Mouse (Mus musculus) MEL (cell line): Measurements from ENCODE around the gene Hnrnpf. TPM values are rescaled to one million over a fixed set of nuclear protein-coding genes. Genes with fewer than 3 reads are reported as not detected.

Experiments
- DNase-seq: peaks from one replicate; pipeline ENCODE4 v3.0.0; 2011; ENCODE audit warnings: low read depth, low spot score
- H3K27ac ChIP-seq: 2 replicates; pipeline ENCODE4 v1.5.1; 2012; ENCODE audit warnings: low read depth, mild to moderate bottlenecking, control low read depth, low read length, moderate library complexity; ENCODE audit not compliant: control insufficient read depth
- H3K27me3 ChIP-seq, 2 experiments: fragments of 150-350 bp in 1 of 2; sonication (generic) in 1 of 2; 2 replicates each; pipeline ENCODE4 v1.6.1; 2012; ENCODE audit warnings: low read length in 2 of 2, mild to moderate bottlenecking in 2 of 2, improper control_type of control experiment in 1 of 2, moderate library complexity in 1 of 2; ENCODE audit not compliant: insufficient read depth in 2 of 2, control insufficient read depth in 1 of 2
- H3K36me3 ChIP-seq, 2 experiments: 2 replicates each; pipeline ENCODE4 v1.6.1; 2012 to 2014; ENCODE audit warnings: low read length in 2 of 2, improper control_type of control experiment in 1 of 2, inconsistent platforms in 1 of 2, mild to moderate bottlenecking in 1 of 2; ENCODE audit not compliant: insufficient read depth in 2 of 2, control insufficient read depth in 1 of 2
- H3K4me1 ChIP-seq, 2 experiments: fragments of 150-350 bp in 1 of 2; sonication (generic) in 1 of 2; 2 replicates each; pipeline ENCODE4 v1.6.1; 2012; ENCODE audit warnings: low read length in 2 of 2, improper control_type of control experiment in 1 of 2, mild to moderate bottlenecking in 1 of 2; ENCODE audit not compliant: insufficient read depth in 2 of 2, control insufficient read depth in 1 of 2
- H3K4me3 ChIP-seq, 2 experiments: fragments of 150-350 bp in 1 of 2; sonication (generic) in 1 of 2; 2 replicates each; pipeline ENCODE4 v1.5.1; 2012; ENCODE audit warnings: low read depth in 2 of 2, low read length in 2 of 2, mild to moderate bottlenecking in 2 of 2, moderate library complexity in 2 of 2, control low read depth in 1 of 2, improper control_type of control experiment in 1 of 2; ENCODE audit not compliant: control insufficient read depth in 1 of 2, insufficient read depth in 1 of 2
- H3K79me2 ChIP-seq: 2 replicates; pipeline ENCODE4 v1.6.1; 2012; ENCODE audit warnings: mild to moderate bottlenecking, low read length, moderate library complexity; ENCODE audit not compliant: control insufficient read depth, poor library complexity, insufficient read depth
- H3K9ac ChIP-seq: 2 replicates; pipeline ENCODE4 v1.6.1; 2012; ENCODE audit warnings: low read depth, mild to moderate bottlenecking, control low read depth, low read length, moderate library complexity; ENCODE audit not compliant: control insufficient read depth, poor library complexity, severe bottlenecking
- H3K9me3 ChIP-seq: fragments of 150-350 bp; sonication (generic); replicated peaks from 2 replicates; pipeline ENCODE4 v1.6.1; 2012; ENCODE audit warnings: mild to moderate bottlenecking, low read length, improper control_type of control experiment, moderate library complexity; ENCODE audit not compliant: insufficient read depth
- USF2 ChIP-seq, 2 experiments: IDR thresholded peaks; 2 replicates each; pipeline ENCODE4 v1.6.1; 2011 to 2012; ENCODE audit warnings: improper control_type of control experiment in 2 of 2, low read length in 2 of 2, borderline replicate concordance in 1 of 2, inconsistent platforms in 1 of 2, low read depth in 1 of 2, mild to moderate bottlenecking in 1 of 2; ENCODE audit not compliant: insufficient read depth in 1 of 2
- ZC3H11A ChIP-seq: IDR thresholded peaks from 2 replicates; pipeline ENCODE4 v1.6.1; 2012; ENCODE audit warnings: low read depth, mild to moderate bottlenecking, inconsistent platforms, low read length, improper control_type of control experiment
- polyA plus RNA-seq, 2 experiments: library from polyadenylated mRNA; stranded (reverse) in 1 of 2; unstranded in 1 of 2; fragments of >175 nt in 1 of 2; fragments of >200 nt in 1 of 2; gene quantifications; 2 replicates each; pipeline versions ENCODE4 v1.2.1 to v1.2.4; 2012; ENCODE audit warnings: low replicate concordance in 2 of 2, low read depth in 1 of 2; ENCODE audit not compliant: insufficient read length in 2 of 2, insufficient read depth in 1 of 2, missing spikeins in 1 of 2
- total RNA-seq: library from RNA; depleted of rRNA; stranded (reverse); fragments of 300-350 nt; gene quantifications from 2 replicates; pipeline ENCODE4 v1.2.3, GENCODE M21; 2012; rRNA removed

Gene Hnrnpf
- total and polyA plus RNA-seq, 3 experiments, result 722 to 2,287 (median 882) TPM

- no peak for DNase-seq
These were observed 66.6 kb downstream of the Hnrnpf start for GRCm38 (mm10) chr6:117966729-117967128.

More at GRCm38 (mm10) chr6:117966729-117967128, 66.6 kb downstream of the Hnrnpf start:
- H3K4me1 ChIP-seq, result no peaks in the 10 kb centered on the region
- no peaks in the 10 kb centered on the region for H3K36me3 ChIP-seq
- H3K27me3 ChIP-seq, result no peaks in the 10 kb centered on the region
- H3K9ac ChIP-seq, result no peak overlapping the region
- H3K4me3 ChIP-seq, result no peak overlapping the region
- no peak overlapping the region for H3K27ac ChIP-seq
- TF ChIP-seq USF2 (IDR thresholded peaks at IDR 0.05; ENCODE audit: borderline replicate concordance in 1 of 2, insufficient read depth in 1 of 2, low read depth in 1 of 2, low read length in 2 of 2) (no peak), ZC3H11A (peak; percentile 17; the same call in 1 of the 2 replicates)
- H3K79me2 ChIP-seq, result no peaks in the 10 kb centered on the region
- no peaks in the 10 kb centered on the region for H3K9me3 ChIP-seq

Other genes starting within 250 kb of the Hnrnpf start
- 41.5 and 52.4 TPM in 2 replicates for gene Zfp637, start 59.1 kb upstream of the Hnrnpf start, total RNA-seq
- 10 to 100 TPM in 1 of 2 experiments, not detected in 1; 53.8 TPM for gene Zfp637, start 59.1 kb upstream of the Hnrnpf start, polyA plus RNA-seq
- 17.9 and 20.4 TPM in 2 replicates for gene Zfp239, start 38.2 kb upstream of the Hnrnpf start, total RNA-seq
- 10 to 100 TPM in 1 of 2 experiments, not detected in 1; 18.6 TPM for gene Zfp239, start 38.2 kb upstream of the Hnrnpf start, polyA plus RNA-seq
- not detected in 2 replicates for gene Fxyd4, start 37.4 kb downstream of the Hnrnpf start, total RNA-seq
- gene Fxyd4, start 37.4 kb downstream of the Hnrnpf start, polyA plus RNA-seq, result under 1 TPM in 1 of 2 experiments, not detected in 1; 0.22 TPM
- 0.04 TPM in 1 of 2 replicates, not detected in the other for gene Rasgef1a, start 111.1 kb downstream of the Hnrnpf start, total RNA-seq
- gene Rasgef1a, start 111.1 kb downstream of the Hnrnpf start, polyA plus RNA-seq, result under 1 TPM in 1 of 2 experiments, not detected in 1; 0.19 TPM
- 22.4 and 24.5 TPM in 2 replicates for gene Csgalnact2, start 238.8 kb downstream of the Hnrnpf start, total RNA-seq
- gene Csgalnact2, start 238.8 kb downstream of the Hnrnpf start, polyA plus RNA-seq, result 100 to 1,000 TPM in 1 of 2 experiments, 10 to 100 TPM in 1; 17.5 to 119 TPM